Mouse (Mus musculus) natural killer cell, adult 2 months (primary cell): ENCODE measurements at regions not wholly inside any gene's neighbourhood (a gene's known extent, or its start where the extent isn't known, plus 50 kb on each side); places are given as distances from the start of the nearest gene placed in this dataset.

Experiments
- DNase-seq, 2 experiments: peaks; one replicate each; pipeline ENCODE4 v3.0.0; 2022; ENCODE audit warnings: low spot score in 2 of 2

GRCm38 (mm10) chr11:31721908-31722307 is 50.2 kb upstream of the Bod1 start:
- DNase-seq = no peak

GRCm38 (mm10) chr11:31724506-31724905 is 52.8 kb upstream of the Bod1 start:
- no peak for DNase-seq

GRCm38 (mm10) chr11:31725936-31726647 is 54.4 kb upstream of the Bod1 start:
- DNase-seq = no peak

- no peak for DNase-seq
Observed at GRCm38 (mm10) chr11:31727289-31727688, 55.6 kb upstream of the Bod1 start.

- no peak for DNase-seq
Observed at GRCm38 (mm10) chr11:31729728-31730127, 58.0 kb upstream of the Bod1 start.

GRCm38 (mm10) chr11:31730181-31730580 is 58.5 kb upstream of the Bod1 start:
- no peak for DNase-seq

- no peak for DNase-seq
Observed at GRCm38 (mm10) chr11:31730680-31731079, 59.0 kb upstream of the Bod1 start.

GRCm38 (mm10) chr11:31731459-31731858 is 59.8 kb upstream of the Bod1 start:
- no peak for DNase-seq

GRCm38 (mm10) chr11:31732342-31732741 is 60.7 kb upstream of the Bod1 start:
- no peak for DNase-seq

GRCm38 (mm10) chr11:31732958-31733357 is 61.3 kb upstream of the Bod1 start:
- DNase-seq = peak; percentile 3 to 5

GRCm38 (mm10) chr11:31734091-31734490 is 62.4 kb upstream of the Bod1 start:
- no peak for DNase-seq

GRCm38 (mm10) chr11:31735257-31735656 is 63.6 kb upstream of the Bod1 start:
- DNase-seq = no peak

GRCm38 (mm10) chr11:31736086-31736485 is 64.4 kb upstream of the Bod1 start:
- DNase-seq = no peak

GRCm38 (mm10) chr11:31736556-31737089 is 64.9 kb upstream of the Bod1 start:
- no peak for DNase-seq

- no peak for DNase-seq
Observed at GRCm38 (mm10) chr11:31738148-31739021, 66.7 kb upstream of the Bod1 start.

GRCm38 (mm10) chr11:31740409-31740808 is 68.7 kb upstream of the Bod1 start:
- no peak for DNase-seq

GRCm38 (mm10) chr11:31742160-31742559 is 70.5 kb upstream of the Bod1 start:
- DNase-seq = no peak

- no peak for DNase-seq
Observed at GRCm38 (mm10) chr11:31744076-31744785, 72.5 kb upstream of the Bod1 start.

- DNase-seq = no peak
Observed at GRCm38 (mm10) chr11:31745028-31745865, 73.6 kb upstream of the Bod1 start.

GRCm38 (mm10) chr11:31745866-31746248 is 74.2 kb upstream of the Bod1 start:
- no peak for DNase-seq

- no peak for DNase-seq
Observed at GRCm38 (mm10) chr11:31746488-31746887, 74.8 kb upstream of the Bod1 start.
